Mouse (Mus musculus): ENCODE data around the gene Cth. TPM values are rescaled to one million over a fixed set of nuclear protein-coding genes. Genes with fewer than 3 reads are reported as not detected.
A peak's percentile ranks its signal among the peaks of the same experiment; 100 is the strongest.
"Not testable (repeated sequence)": the region's sequence is repeated elsewhere in the genome, so short reads cannot be mapped to it uniquely, and the experiment has no call there.

The Cth gene
- polyA plus RNA-seq, 1 experiment, result 147 TPM

DNA sequence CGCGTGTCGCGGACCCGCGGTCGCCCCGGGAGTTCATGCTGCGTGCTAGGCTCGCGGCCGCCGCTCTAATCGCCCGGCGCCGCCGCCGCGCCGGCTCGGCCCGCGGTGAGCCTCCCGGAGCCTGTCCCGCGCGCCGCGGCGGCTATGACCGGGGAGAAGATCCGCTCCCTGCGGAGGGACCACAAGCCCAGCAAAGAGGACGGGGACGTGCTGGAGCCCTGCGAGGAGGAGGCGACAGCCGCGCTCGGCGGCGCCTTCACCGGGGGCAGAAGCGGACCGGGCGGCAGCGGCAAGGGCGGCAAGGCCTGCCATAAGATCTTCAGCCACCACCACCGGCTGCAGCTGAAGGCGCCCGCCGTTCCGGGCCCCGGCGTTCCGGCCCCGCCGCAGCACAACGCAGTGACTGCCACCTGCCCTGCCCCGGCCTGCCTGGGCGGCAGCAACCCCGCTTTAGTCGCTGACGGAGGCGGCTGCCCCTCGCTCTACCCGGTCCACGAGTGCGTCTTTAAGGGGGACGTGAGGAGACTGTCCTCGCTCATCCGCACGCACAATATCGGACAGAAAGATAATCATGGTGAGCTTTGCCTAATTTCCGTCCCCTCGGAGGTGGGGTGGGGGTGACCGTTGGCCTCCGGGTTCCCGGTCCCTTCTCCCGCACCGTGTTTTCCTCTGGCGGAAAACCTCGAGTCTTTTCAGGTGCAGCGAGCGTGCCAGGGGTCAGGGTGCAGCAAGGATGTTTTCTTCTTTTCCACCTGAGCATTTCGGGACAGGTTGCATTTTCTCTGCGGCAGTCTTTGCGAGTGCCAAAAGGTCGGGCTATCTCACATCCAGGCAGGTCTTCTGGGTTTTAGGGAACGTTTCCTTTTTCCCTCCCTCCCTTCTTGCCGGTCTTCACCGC lies 22.8 kb upstream of the Cth start:
- no peaks in the 10 kb centered on the region for H3K27me3 ChIP-seq (replicated peaks; ENCODE audit: control insufficient read depth, insufficient read depth, low read length)
- TF ChIP-seq CTCF (conservative IDR thresholded peaks at IDR 0.05; ENCODE audit: insufficient read depth, insufficient read length, low read depth, low read length) (no peak), POLR2A (IDR thresholded peaks at IDR 0.05; ENCODE audit: low read depth, low read length) (no peak)
- no peaks in the 10 kb centered on the region for H3K36me3 ChIP-seq (ENCODE audit: control insufficient read depth, insufficient read depth, low read length)
- peak overlapping the region; percentile 97 for H3K4me3 ChIP-seq (ENCODE audit: insufficient read depth, low read depth, low read length)
- under 1% methylated on average over 92 of the region's 93 CpGs for WGBS
- peak; percentile 83 for DNase-seq
- peaks cover 6% of the 10 kb centered on the region; the same call in 1 of the 2 replicates for H3K4me1 ChIP-seq (ENCODE audit: control insufficient read depth, insufficient read depth, low read length)
- peak overlapping the region; percentile 100 for H3K27ac ChIP-seq (ENCODE audit: insufficient read depth, low read depth, low read length)

DNA sequence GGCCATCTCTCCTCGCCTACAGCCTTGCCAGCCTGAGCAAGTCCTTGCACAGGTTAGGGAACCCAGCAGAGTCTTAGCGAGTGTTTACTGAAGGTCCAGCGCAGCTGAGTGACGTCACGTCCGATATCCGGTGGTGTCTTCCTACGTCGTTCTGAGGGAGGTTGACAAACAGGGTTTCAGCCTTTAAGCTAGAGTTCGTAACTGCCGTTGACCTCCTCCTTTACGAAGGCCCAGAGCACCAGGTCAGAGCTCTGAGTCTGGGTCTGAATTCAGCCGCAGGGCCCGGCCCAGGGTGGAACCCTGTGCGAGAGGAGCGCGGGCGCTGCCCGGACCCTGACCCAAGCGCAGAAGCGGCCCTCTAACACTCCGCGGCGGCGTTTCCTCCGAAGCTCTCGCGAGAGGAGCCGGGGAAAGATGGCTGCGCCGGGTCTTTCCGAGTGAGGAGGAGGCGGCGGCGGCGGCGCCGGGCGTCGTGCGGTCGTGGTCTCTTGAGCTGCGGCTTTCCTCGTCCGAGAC lies 22.0 kb upstream of the Cth start, which contains the start of gene Ankrd13c:
Ankrd13c (plus strand) TSS at position 397 of the 516 bp plus-strand sequence.
- Histone ChIP-seq H3K27ac (ENCODE audit: insufficient read depth, low read depth, low read length) (peak within 1 kb of the TSS; percentile 100), H3K4me3 (ENCODE audit: insufficient read depth, low read depth, low read length) (peak within 1 kb of the TSS; percentile 97), H3K36me3 (ENCODE audit: control insufficient read depth, insufficient read depth, low read length) (no peaks in the 10 kb centered on the region), H3K27me3 (replicated peaks; ENCODE audit: control insufficient read depth, insufficient read depth, low read length) (no peaks in the 10 kb centered on the region), H3K4me1 (ENCODE audit: control insufficient read depth, insufficient read depth, low read length) (peaks cover 6% of the 10 kb centered on the region; the same call in 1 of the 2 replicates)
- TF ChIP-seq POLR2A (IDR thresholded peaks at IDR 0.05; ENCODE audit: low read depth, low read length) (peak; percentile 33), CTCF (conservative IDR thresholded peaks at IDR 0.05; ENCODE audit: insufficient read depth, insufficient read length, low read depth, low read length) (no peak)
- peak; percentile 97 for DNase-seq
- under 1% methylated on average over 45 of the region's 45 CpGs for WGBS

DNA sequence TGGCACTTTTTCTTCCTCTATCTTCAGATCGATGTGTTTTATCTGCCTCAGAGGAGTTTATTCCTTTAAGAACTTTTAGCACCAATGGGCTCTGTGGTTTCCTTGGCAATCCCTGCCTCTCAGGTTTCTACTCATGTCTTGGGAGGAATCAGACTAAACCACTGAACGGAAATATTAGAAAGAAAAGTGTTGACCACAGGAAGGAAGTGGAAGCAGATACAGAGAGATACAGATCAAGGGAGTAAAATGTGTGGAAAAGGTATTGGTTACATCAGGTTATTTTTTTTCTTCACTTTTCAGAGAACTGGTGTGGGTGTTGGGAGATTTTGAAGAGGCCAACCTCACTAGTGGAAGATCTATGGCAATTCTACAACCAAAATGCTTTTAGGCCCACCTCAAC lies 13.7 kb upstream of the Cth start:
- no peaks in the 10 kb centered on the region for H3K36me3 ChIP-seq (ENCODE audit: control insufficient read depth, insufficient read depth, low read length)
- H3K4me3 ChIP-seq (ENCODE audit: insufficient read depth, low read depth, low read length), result no peak overlapping the region
- no peak overlapping the region for H3K27ac ChIP-seq (ENCODE audit: insufficient read depth, low read depth, low read length)
- TF ChIP-seq CTCF (conservative IDR thresholded peaks at IDR 0.05; ENCODE audit: insufficient read depth, insufficient read length, low read depth, low read length) (no peak), POLR2A (IDR thresholded peaks at IDR 0.05; ENCODE audit: low read depth, low read length) (no peak)
- H3K27me3 ChIP-seq (replicated peaks; ENCODE audit: control insufficient read depth, insufficient read depth, low read length), result no peaks in the 10 kb centered on the region
- no peaks in the 10 kb centered on the region for H3K4me1 ChIP-seq (ENCODE audit: control insufficient read depth, insufficient read depth, low read length)
- DNase-seq, result no peak
- WGBS, result 77% methylated on average over 2 of the region's 2 CpGs

DNA sequence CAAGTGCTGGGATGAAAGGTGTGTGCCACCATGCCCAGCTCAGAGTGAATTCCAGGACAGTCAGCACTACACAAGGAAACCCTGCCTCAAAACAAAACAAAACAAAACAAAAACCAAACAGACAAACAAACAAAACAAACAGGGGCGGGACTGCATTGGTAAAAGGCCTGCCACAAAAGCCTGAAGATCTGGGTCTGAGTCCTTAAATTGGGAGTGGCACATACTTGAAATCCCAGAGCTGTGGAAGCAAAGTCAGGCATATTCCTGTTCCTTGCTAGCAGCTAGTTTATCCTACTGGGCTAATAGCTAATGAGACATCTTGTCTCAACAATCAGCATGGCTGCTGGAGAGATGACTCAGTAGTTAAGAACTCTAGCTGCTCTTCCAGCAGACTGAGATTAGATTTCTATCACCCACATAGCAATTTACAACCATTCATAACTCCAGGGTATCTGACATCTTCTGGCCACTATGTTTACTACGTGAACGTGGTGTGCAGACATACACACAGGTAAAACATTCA lies 9.5 kb upstream of the Cth start:
- Histone ChIP-seq H3K27ac (ENCODE audit: insufficient read depth, low read depth, low read length) (no peak overlapping the region), H3K36me3 (ENCODE audit: control insufficient read depth, insufficient read depth, low read length) (no peaks in the 10 kb centered on the region), H3K27me3 (replicated peaks; ENCODE audit: control insufficient read depth, insufficient read depth, low read length) (no peaks in the 10 kb centered on the region), H3K4me1 (ENCODE audit: control insufficient read depth, insufficient read depth, low read length) (no peaks in the 10 kb centered on the region), H3K4me3 (ENCODE audit: insufficient read depth, low read depth, low read length) (no peak overlapping the region)
- TF ChIP-seq POLR2A (IDR thresholded peaks at IDR 0.05; ENCODE audit: low read depth, low read length) (no peak), CTCF (conservative IDR thresholded peaks at IDR 0.05; ENCODE audit: insufficient read depth, insufficient read length, low read depth, low read length) (no peak)
- no peak for DNase-seq
- 81% methylated on average over 3 of the region's 3 CpGs for WGBS

DNA sequence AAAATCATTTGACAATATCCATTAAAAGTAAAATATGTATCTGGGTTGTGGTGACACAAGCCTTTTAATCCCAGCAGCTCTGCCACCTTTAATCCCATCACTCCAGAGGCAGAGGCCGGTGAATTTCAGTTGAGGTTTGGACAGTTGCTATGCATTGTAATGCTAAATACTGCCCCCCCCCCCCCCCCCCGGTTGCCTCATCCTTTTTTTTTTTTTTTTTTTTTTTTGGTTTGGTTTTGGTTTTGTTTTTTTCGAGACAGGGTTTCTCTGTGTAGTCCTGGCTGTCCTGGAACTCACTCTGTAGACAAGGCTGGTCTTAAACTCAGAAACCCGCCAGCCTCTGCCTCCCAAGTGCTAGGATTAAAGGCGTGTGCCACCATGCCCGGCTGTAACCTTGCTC lies 8.3 kb upstream of the Cth start:
- not testable (repeated sequence) for H3K36me3 ChIP-seq (ENCODE audit: control insufficient read depth, insufficient read depth, low read length); DNase-seq; H3K27ac ChIP-seq (ENCODE audit: insufficient read depth, low read depth, low read length); H3K4me3 ChIP-seq (ENCODE audit: insufficient read depth, low read depth, low read length); H3K4me1 ChIP-seq (ENCODE audit: control insufficient read depth, insufficient read depth, low read length); H3K27me3 ChIP-seq (replicated peaks; ENCODE audit: control insufficient read depth, insufficient read depth, low read length)
- 77% methylated on average over 5 of the region's 6 CpGs for WGBS

DNA sequence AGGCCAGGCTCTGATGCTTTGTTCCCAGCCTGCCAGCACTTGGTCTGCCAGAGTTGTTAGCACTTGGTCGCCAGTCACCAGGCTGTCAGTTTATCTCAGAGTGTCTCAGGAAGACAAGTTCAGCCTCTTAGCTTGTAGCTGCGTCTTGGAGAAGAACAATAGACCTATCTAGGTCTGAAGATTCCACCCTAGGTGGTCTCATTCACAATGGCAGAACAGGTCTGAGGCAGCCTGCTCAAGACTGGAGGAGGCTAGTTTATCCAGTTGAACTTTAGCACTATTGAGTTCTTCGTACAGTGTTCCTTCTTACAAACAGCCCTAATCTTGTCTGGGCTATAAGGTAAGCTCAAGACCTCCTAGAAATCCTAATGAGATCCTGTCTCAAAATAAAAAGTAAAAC lies 7.2 kb upstream of the Cth start:
- Histone ChIP-seq H3K4me3 (ENCODE audit: insufficient read depth, low read depth, low read length) (no peak overlapping the region), H3K27me3 (replicated peaks; ENCODE audit: control insufficient read depth, insufficient read depth, low read length) (no peaks in the 10 kb centered on the region), H3K4me1 (ENCODE audit: control insufficient read depth, insufficient read depth, low read length) (no peaks in the 10 kb centered on the region), H3K36me3 (ENCODE audit: control insufficient read depth, insufficient read depth, low read length) (no peaks in the 10 kb centered on the region), H3K27ac (ENCODE audit: insufficient read depth, low read depth, low read length) (no peak overlapping the region)
- 44% methylated on average over 3 of the region's 3 CpGs for WGBS
- TF ChIP-seq POLR2A (IDR thresholded peaks at IDR 0.05; ENCODE audit: low read depth, low read length) (no peak), CTCF (conservative IDR thresholded peaks at IDR 0.05; ENCODE audit: insufficient read depth, insufficient read length, low read depth, low read length) (no peak)
- DNase-seq, result no peak

DNA sequence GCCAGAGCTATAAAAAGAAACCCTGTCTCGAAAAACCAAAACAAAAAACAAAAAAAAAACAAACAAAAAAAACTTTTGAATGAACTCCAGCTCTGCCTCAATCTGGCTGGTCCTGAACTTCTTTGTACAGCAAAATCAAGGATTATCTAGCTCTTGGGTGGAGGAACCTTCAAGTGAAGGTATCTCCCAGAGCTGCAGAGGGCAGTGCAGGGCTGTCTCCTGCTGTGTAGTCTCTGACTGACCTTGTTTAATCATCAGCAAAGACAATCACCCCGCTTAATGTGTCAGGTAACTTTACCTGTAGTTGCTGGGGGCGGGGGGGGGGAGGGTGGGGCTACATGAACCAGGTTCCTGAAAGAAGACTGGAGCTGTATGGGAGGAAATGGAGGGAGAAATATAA lies 6.7 kb upstream of the Cth start:
- Histone ChIP-seq H3K27me3 (replicated peaks; ENCODE audit: control insufficient read depth, insufficient read depth, low read length) (no peaks in the 10 kb centered on the region), H3K27ac (ENCODE audit: insufficient read depth, low read depth, low read length) (no peak overlapping the region), H3K4me1 (ENCODE audit: control insufficient read depth, insufficient read depth, low read length) (no peaks in the 10 kb centered on the region), H3K36me3 (ENCODE audit: control insufficient read depth, insufficient read depth, low read length) (no peaks in the 10 kb centered on the region), H3K4me3 (ENCODE audit: insufficient read depth, low read depth, low read length) (no peak overlapping the region)
- DNase-seq, result peak; percentile 73
- 32% methylated on average over 3 of the region's 3 CpGs for WGBS
- TF ChIP-seq CTCF (conservative IDR thresholded peaks at IDR 0.05; ENCODE audit: insufficient read depth, insufficient read length, low read depth, low read length) (peak; percentile 83), POLR2A (IDR thresholded peaks at IDR 0.05; ENCODE audit: low read depth, low read length) (no peak)
